Mouse (Mus musculus): ENCODE data around the gene Fndc7.

DNA sequence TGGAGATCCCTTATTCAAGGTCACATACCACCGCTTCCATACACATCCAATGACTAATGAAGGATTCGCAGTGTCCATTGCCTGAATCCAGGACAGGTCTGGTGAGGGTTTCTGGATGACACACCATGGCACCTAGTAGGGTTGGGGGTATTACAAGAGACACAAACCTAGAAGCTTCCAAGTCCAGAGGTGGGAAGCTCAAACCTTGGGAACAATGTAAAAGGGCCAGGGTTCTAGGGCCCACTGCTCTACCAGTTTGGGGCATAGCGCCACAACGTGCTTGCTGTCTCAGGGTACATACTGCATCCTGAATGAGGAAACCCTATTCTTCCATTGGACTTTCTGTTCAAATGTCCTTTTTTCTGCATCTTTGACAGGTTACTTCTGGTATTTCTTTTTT is 8.8 kb upstream of the Fndc7 start:
- TF ChIP-seq POLR2A (IDR thresholded peaks at IDR 0.05; ENCODE audit: insufficient read length, low read depth) (no peak), POLR2AphosphoS2 (IDR thresholded peaks at IDR 0.05; ENCODE audit: insufficient read length, low read depth) (peak; percentile 82), CEBPB (IDR thresholded peaks at IDR 0.05; ENCODE audit: insufficient read depth, poor library complexity, severe bottlenecking) (no peak), USF1 (IDR thresholded peaks at IDR 0.05; ENCODE audit: low read depth) (no peak), E2F4 (IDR thresholded peaks at IDR 0.05; ENCODE audit: insufficient read depth) (no peak), MAX (IDR thresholded peaks at IDR 0.05; ENCODE audit: low read depth) (no peak), TCF3 (IDR thresholded peaks at IDR 0.05; ENCODE audit: insufficient read length, low read depth) (no peak)
